Mouse (Mus musculus): ENCODE data around the gene Mslnl. TPM values are rescaled to one million over a fixed set of nuclear protein-coding genes. Genes with fewer than 3 reads are reported as not detected.

The Mslnl gene
- polyA plus RNA-seq, 2 experiments: not detected

- WGBS (ENCODE audit: insufficient replicate concordance): 44% methylated on average over 6 of the region's 6 CpGs
- H3K36me3 ChIP-seq (replicated peaks; ENCODE audit: control insufficient read depth, insufficient read depth, low read depth): no peaks in the 10 kb centered on the region
- no peaks in the 10 kb centered on the region for H3K27me3 ChIP-seq (ENCODE audit: control insufficient read depth, insufficient read depth, low read length)
- ATAC-seq (ENCODE audit: insufficient read depth) (no peak), DNase-seq (ENCODE audit: low read depth in 3 of 3, low spot score in 3 of 3) (no peak)
- H3K4me1 ChIP-seq (replicated peaks; ENCODE audit: control insufficient read depth in 2 of 2, insufficient read depth in 2 of 2, low read length in 1 of 2): peaks cover 11 to 25% of the 10 kb centered on the region in 2 experiments
- H3K27ac ChIP-seq: no peak within 1 kb of the TSS
- TF ChIP-seq CTCF (IDR thresholded peaks at IDR 0.05; ENCODE audit: low read depth) (no peak), EP300 (IDR thresholded peaks at IDR 0.05; ENCODE audit: low read depth) (no peak)
- peak within 1 kb of the TSS; percentile 92 for H3K4me2 ChIP-seq (ENCODE audit: low read depth)
- no peaks in the 10 kb centered on the region for H3K9me3 ChIP-seq (ENCODE audit: control insufficient read depth, low read length)
- H3K4me3 ChIP-seq (ENCODE audit: insufficient read depth in 1 of 2, low read depth in 2 of 2, low read length in 2 of 2): peak within 1 kb of the TSS; percentile 57 to 62
- peak within 1 kb of the TSS; percentile 74 for H3K9ac ChIP-seq (replicated peaks)
Observed at GRCm38 (mm10) chr17:25795609-25796092, 59.8 kb downstream of the Mslnl start, which contains the start of gene AC134908.4. Gene AC134908.4, minus strand, starts transcription at chr17:25795659.

- Histone ChIP-seq H3K27me3 (ENCODE audit: control insufficient read depth, insufficient read depth, low read length) (no peaks in the 10 kb centered on the region), H3K4me3 (ENCODE audit: insufficient read depth in 1 of 2, low read depth in 2 of 2, low read length in 2 of 2) (peak overlapping the region; percentile 57 to 62), H3K27ac (no peak overlapping the region), H3K9me3 (ENCODE audit: control insufficient read depth, low read length) (no peaks in the 10 kb centered on the region), H3K4me2 (ENCODE audit: low read depth) (peak overlapping the region; percentile 92), H3K36me3 (replicated peaks; ENCODE audit: control insufficient read depth, insufficient read depth, low read depth) (no peaks in the 10 kb centered on the region), H3K4me1 (replicated peaks; ENCODE audit: control insufficient read depth in 2 of 2, insufficient read depth in 2 of 2, low read length in 1 of 2) (peaks cover 11 to 22% of the 10 kb centered on the region in 2 experiments), H3K9ac (replicated peaks) (peak overlapping the region; percentile 74)
- WGBS (ENCODE audit: insufficient replicate concordance): under 1% methylated on average over 37 of the region's 37 CpGs
- TF ChIP-seq EP300 (IDR thresholded peaks at IDR 0.05; ENCODE audit: low read depth): no peak
- TF ChIP-seq CTCF (IDR thresholded peaks at IDR 0.05; ENCODE audit: low read depth): peak; percentile 11; the same call in 1 of the 2 replicates
- DNase-seq (ENCODE audit: low read depth in 3 of 3, low spot score in 3 of 3) (no peak), ATAC-seq (ENCODE audit: insufficient read depth) (peak; percentile 8; the same call in 1 of the 2 replicates)
Observed at GRCm38 (mm10) chr17:25796211-25796771, 60.4 kb downstream of the Mslnl start.

- TF ChIP-seq CTCF (IDR thresholded peaks at IDR 0.05; ENCODE audit: low read depth) (no peak), EP300 (IDR thresholded peaks at IDR 0.05; ENCODE audit: low read depth) (no peak)
- Histone ChIP-seq H3K9me3 (ENCODE audit: control insufficient read depth, low read length) (no peaks in the 10 kb centered on the region), H3K27me3 (ENCODE audit: control insufficient read depth, insufficient read depth, low read length) (no peaks in the 10 kb centered on the region), H3K27ac (no peak within 1 kb of the TSS), H3K4me3 (ENCODE audit: insufficient read depth in 1 of 2, low read depth in 2 of 2, low read length in 2 of 2) (peak within 1 kb of the TSS; percentile 57 to 62), H3K4me1 (replicated peaks; ENCODE audit: control insufficient read depth in 2 of 2, insufficient read depth in 2 of 2, low read length in 1 of 2) (peaks cover 11 to 20% of the 10 kb centered on the region in 2 experiments), H3K4me2 (ENCODE audit: low read depth) (peak within 1 kb of the TSS; percentile 92), H3K9ac (replicated peaks) (peak within 1 kb of the TSS; percentile 74), H3K36me3 (replicated peaks; ENCODE audit: control insufficient read depth, insufficient read depth, low read depth) (no peaks in the 10 kb centered on the region)
- DNase-seq (ENCODE audit: low read depth in 3 of 3, low spot score in 3 of 3): peak; percentile 70 to 75 (median 73)
- ATAC-seq (ENCODE audit: insufficient read depth): peak; percentile 79
- under 1% methylated on average over 35 of the region's 35 CpGs for WGBS (ENCODE audit: insufficient replicate concordance)
Observed at GRCm38 (mm10) chr17:25796951-25797369, 61.1 kb downstream of the Mslnl start, which contains the start of gene Metrn. Gene Metrn, minus strand, starts transcription at chr17:25797136.

Small RNAs within 50 kb of the gene (microRNA-seq; reads per million reads assigned to microRNA genes)
- gene Gm25083: not detected
- gene Mir6966: not detected

Other genes with a start within 250 kb of the Mslnl start
- gene Sstr5, start 238.8 kb upstream of the Mslnl start, polyA plus RNA-seq (2012; rRNA removed): 0.01 TPM in 1 of 2 replicates, not detected in the other
- not detected in 2 replicates for gene Sstr5, start 238.8 kb upstream of the Mslnl start, polyA plus RNA-seq (2014; fragmentation: Nextera tagmentation; extraction: Ambion mirVana)
- gene Sox8, start 165.4 kb upstream of the Mslnl start, polyA plus RNA-seq (2012; rRNA removed): 0.04 and 0.11 TPM in 2 replicates
- gene Sox8, start 165.4 kb upstream of the Mslnl start, polyA plus RNA-seq (2014; fragmentation: Nextera tagmentation; extraction: Ambion mirVana): 0.15 TPM in 1 of 2 replicates, not detected in the other
- gene Lmf1, start 157.0 kb upstream of the Mslnl start, polyA plus RNA-seq (2012; rRNA removed): 3.4 and 4.0 TPM in 2 replicates
- gene Lmf1, start 157.0 kb upstream of the Mslnl start, polyA plus RNA-seq (2014; fragmentation: Nextera tagmentation; extraction: Ambion mirVana): 7.9 and 9.3 TPM in 2 replicates
- 0.60 TPM in 1 of 2 replicates, not detected in the other for gene Gng13, start 18.9 kb upstream of the Mslnl start, polyA plus RNA-seq (2012; rRNA removed)
- not detected in 2 replicates for gene Gng13, start 18.9 kb upstream of the Mslnl start, polyA plus RNA-seq (2014; fragmentation: Nextera tagmentation; extraction: Ambion mirVana)
- 14.4 and 19.6 TPM in 2 replicates for gene Chtf18, start 8.6 kb upstream of the Mslnl start, polyA plus RNA-seq (2012; rRNA removed)
- gene Chtf18, start 8.6 kb upstream of the Mslnl start, polyA plus RNA-seq (2014; fragmentation: Nextera tagmentation; extraction: Ambion mirVana): 12.4 and 15.5 TPM in 2 replicates
- 9.5 and 11.1 TPM in 2 replicates for gene Rpusd1, start 8.4 kb upstream of the Mslnl start, polyA plus RNA-seq (2012; rRNA removed)
- gene Rpusd1, start 8.4 kb upstream of the Mslnl start, polyA plus RNA-seq (2014; fragmentation: Nextera tagmentation; extraction: Ambion mirVana): 5.9 and 6.1 TPM in 2 replicates
- gene Msln, start 18.3 kb downstream of the Mslnl start, polyA plus RNA-seq (2012; rRNA removed): 0.66 and 0.69 TPM in 2 replicates
- gene Msln, start 18.3 kb downstream of the Mslnl start, polyA plus RNA-seq (2014; fragmentation: Nextera tagmentation; extraction: Ambion mirVana): 0.91 and 1.0 TPM in 2 replicates
- 7.5 and 10.2 TPM in 2 replicates for gene Narfl, start 37.7 kb downstream of the Mslnl start, polyA plus RNA-seq (2012; rRNA removed)
- 12.9 and 14.0 TPM in 2 replicates for gene Narfl, start 37.7 kb downstream of the Mslnl start, polyA plus RNA-seq (2014; fragmentation: Nextera tagmentation; extraction: Ambion mirVana)
- 6.1 and 7.6 TPM in 2 replicates for gene Haghl, start 49.6 kb downstream of the Mslnl start, polyA plus RNA-seq (2012; rRNA removed)
- gene Haghl, start 49.6 kb downstream of the Mslnl start, polyA plus RNA-seq (2014; fragmentation: Nextera tagmentation; extraction: Ambion mirVana): 5.8 and 6.1 TPM in 2 replicates
- gene Ccdc78, start 50.5 kb downstream of the Mslnl start, polyA plus RNA-seq (2012; rRNA removed): 0.02 and 0.03 TPM in 2 replicates
- gene Ccdc78, start 50.5 kb downstream of the Mslnl start, polyA plus RNA-seq (2014; fragmentation: Nextera tagmentation; extraction: Ambion mirVana): not detected in 2 replicates
- gene Fam173a, start 56.9 kb downstream of the Mslnl start, polyA plus RNA-seq (2012; rRNA removed): 37.7 and 46.6 TPM in 2 replicates
- gene Fam173a, start 56.9 kb downstream of the Mslnl start, polyA plus RNA-seq (2014; fragmentation: Nextera tagmentation; extraction: Ambion mirVana): 57.2 and 57.7 TPM in 2 replicates
- gene AC134908.4, start 59.6 kb downstream of the Mslnl start, polyA plus RNA-seq (2012; rRNA removed): not detected in 2 replicates
- not detected in 2 replicates for gene AC134908.4, start 59.6 kb downstream of the Mslnl start, polyA plus RNA-seq (2014; fragmentation: Nextera tagmentation; extraction: Ambion mirVana)
- gene Metrn, start 61.1 kb downstream of the Mslnl start, polyA plus RNA-seq (2012; rRNA removed): 20.3 and 27.3 TPM in 2 replicates
- 4.1 TPM in 2 replicates for gene Metrn, start 61.1 kb downstream of the Mslnl start, polyA plus RNA-seq (2014; fragmentation: Nextera tagmentation; extraction: Ambion mirVana)
- gene Fbxl16, start 73.0 kb downstream of the Mslnl start, polyA plus RNA-seq (2012; rRNA removed): 0.04 and 0.22 TPM in 2 replicates
- gene Fbxl16, start 73.0 kb downstream of the Mslnl start, polyA plus RNA-seq (2014; fragmentation: Nextera tagmentation; extraction: Ambion mirVana): not detected in 2 replicates
- 14.1 and 14.3 TPM in 2 replicates for gene Wdr24, start 87.6 kb downstream of the Mslnl start, polyA plus RNA-seq (2012; rRNA removed)
- 9.2 and 11.4 TPM in 2 replicates for gene Wdr24, start 87.6 kb downstream of the Mslnl start, polyA plus RNA-seq (2014; fragmentation: Nextera tagmentation; extraction: Ambion mirVana)
- gene Jmjd8, start 92.8 kb downstream of the Mslnl start, polyA plus RNA-seq (2012; rRNA removed): 17.3 and 17.9 TPM in 2 replicates
- gene Jmjd8, start 92.8 kb downstream of the Mslnl start, polyA plus RNA-seq (2014; fragmentation: Nextera tagmentation; extraction: Ambion mirVana): 13.7 and 16.2 TPM in 2 replicates
- 70.2 and 85.1 TPM in 2 replicates for gene Stub1, start 97.4 kb downstream of the Mslnl start, polyA plus RNA-seq (2012; rRNA removed)
- gene Stub1, start 97.4 kb downstream of the Mslnl start, polyA plus RNA-seq (2014; fragmentation: Nextera tagmentation; extraction: Ambion mirVana): 96.7 and 100 TPM in 2 replicates
- gene Rhbdl1, start 101.3 kb downstream of the Mslnl start, polyA plus RNA-seq (2012; rRNA removed): 1.5 and 2.0 TPM in 2 replicates
- gene Rhbdl1, start 101.3 kb downstream of the Mslnl start, polyA plus RNA-seq (2014; fragmentation: Nextera tagmentation; extraction: Ambion mirVana): 0.35 and 0.58 TPM in 2 replicates
- 3.3 and 6.9 TPM in 2 replicates for gene Gm20683, start 105.7 kb downstream of the Mslnl start, polyA plus RNA-seq (2012; rRNA removed)
- 0.43 TPM in 1 of 2 replicates, not detected in the other for gene Gm20683, start 105.7 kb downstream of the Mslnl start, polyA plus RNA-seq (2014; fragmentation: Nextera tagmentation; extraction: Ambion mirVana)
- 33.3 and 34.7 TPM in 2 replicates for gene Rhot2, start 108.8 kb downstream of the Mslnl start, polyA plus RNA-seq (2012; rRNA removed)
- gene Rhot2, start 108.8 kb downstream of the Mslnl start, polyA plus RNA-seq (2014; fragmentation: Nextera tagmentation; extraction: Ambion mirVana): 4.2 and 5.3 TPM in 2 replicates
- 18.1 and 19.6 TPM in 2 replicates for gene Wdr90, start 125.5 kb downstream of the Mslnl start, polyA plus RNA-seq (2012; rRNA removed)
- gene Wdr90, start 125.5 kb downstream of the Mslnl start, polyA plus RNA-seq (2014; fragmentation: Nextera tagmentation; extraction: Ambion mirVana): 7.5 and 11.1 TPM in 2 replicates
- 22.1 and 23.1 TPM in 2 replicates for gene Mcrip2, start 132.7 kb downstream of the Mslnl start, polyA plus RNA-seq (2012; rRNA removed)
- 44.0 and 44.9 TPM in 2 replicates for gene Mcrip2, start 132.7 kb downstream of the Mslnl start, polyA plus RNA-seq (2014; fragmentation: Nextera tagmentation; extraction: Ambion mirVana)
- 45.3 and 47.6 TPM in 2 replicates for gene Mettl26, start 139.0 kb downstream of the Mslnl start, polyA plus RNA-seq (2012; rRNA removed)
- 46.5 and 50.3 TPM in 2 replicates for gene Mettl26, start 139.0 kb downstream of the Mslnl start, polyA plus RNA-seq (2014; fragmentation: Nextera tagmentation; extraction: Ambion mirVana)
- gene Wfikkn1, start 144.8 kb downstream of the Mslnl start, polyA plus RNA-seq (2012; rRNA removed): 0.54 and 0.71 TPM in 2 replicates
- 0.52 and 0.67 TPM in 2 replicates for gene Wfikkn1, start 144.8 kb downstream of the Mslnl start, polyA plus RNA-seq (2014; fragmentation: Nextera tagmentation; extraction: Ambion mirVana)
- 6.4 and 7.8 TPM in 2 replicates for gene Rab40c, start 183.7 kb downstream of the Mslnl start, polyA plus RNA-seq (2012; rRNA removed)
- 3.4 and 3.8 TPM in 2 replicates for gene Rab40c, start 183.7 kb downstream of the Mslnl start, polyA plus RNA-seq (2014; fragmentation: Nextera tagmentation; extraction: Ambion mirVana)
- gene Pigq, start 208.9 kb downstream of the Mslnl start, polyA plus RNA-seq (2012; rRNA removed): 270 and 414 TPM in 2 replicates
- 170 and 186 TPM in 2 replicates for gene Pigq, start 208.9 kb downstream of the Mslnl start, polyA plus RNA-seq (2014; fragmentation: Nextera tagmentation; extraction: Ambion mirVana)
- 4.3 and 8.9 TPM in 2 replicates for gene Nhlrc4, start 208.9 kb downstream of the Mslnl start, polyA plus RNA-seq (2012; rRNA removed)
- gene Nhlrc4, start 208.9 kb downstream of the Mslnl start, polyA plus RNA-seq (2014; fragmentation: Nextera tagmentation; extraction: Ambion mirVana): 1.9 and 4.6 TPM in 2 replicates
- 0.16 and 0.24 TPM in 2 replicates for gene A930017K11Rik, start 216.5 kb downstream of the Mslnl start, polyA plus RNA-seq (2012; rRNA removed)
- 0.13 and 0.37 TPM in 2 replicates for gene A930017K11Rik, start 216.5 kb downstream of the Mslnl start, polyA plus RNA-seq (2014; fragmentation: Nextera tagmentation; extraction: Ambion mirVana)
- 7.7 and 9.0 TPM in 2 replicates for gene Capn15, start 249.8 kb downstream of the Mslnl start, polyA plus RNA-seq (2012; rRNA removed)
- gene Capn15, start 249.8 kb downstream of the Mslnl start, polyA plus RNA-seq (2014; fragmentation: Nextera tagmentation; extraction: Ambion mirVana): 8.3 and 11.8 TPM in 2 replicates

Data from liver, embryonic 14.5 days (tissue).